Mouse (Mus musculus): ENCODE measurements around the gene Ubr4. TPM values are rescaled to one million over a fixed set of nuclear protein-coding genes. Genes with fewer than 3 reads are reported as not detected.

The Ubr4 gene
- 80.6 and 80.9 TPM in 2 replicates for polyA plus RNA-seq (2016; fragmentation: Nextera tagmentation; extraction: Ambion mirVana)

DNA sequence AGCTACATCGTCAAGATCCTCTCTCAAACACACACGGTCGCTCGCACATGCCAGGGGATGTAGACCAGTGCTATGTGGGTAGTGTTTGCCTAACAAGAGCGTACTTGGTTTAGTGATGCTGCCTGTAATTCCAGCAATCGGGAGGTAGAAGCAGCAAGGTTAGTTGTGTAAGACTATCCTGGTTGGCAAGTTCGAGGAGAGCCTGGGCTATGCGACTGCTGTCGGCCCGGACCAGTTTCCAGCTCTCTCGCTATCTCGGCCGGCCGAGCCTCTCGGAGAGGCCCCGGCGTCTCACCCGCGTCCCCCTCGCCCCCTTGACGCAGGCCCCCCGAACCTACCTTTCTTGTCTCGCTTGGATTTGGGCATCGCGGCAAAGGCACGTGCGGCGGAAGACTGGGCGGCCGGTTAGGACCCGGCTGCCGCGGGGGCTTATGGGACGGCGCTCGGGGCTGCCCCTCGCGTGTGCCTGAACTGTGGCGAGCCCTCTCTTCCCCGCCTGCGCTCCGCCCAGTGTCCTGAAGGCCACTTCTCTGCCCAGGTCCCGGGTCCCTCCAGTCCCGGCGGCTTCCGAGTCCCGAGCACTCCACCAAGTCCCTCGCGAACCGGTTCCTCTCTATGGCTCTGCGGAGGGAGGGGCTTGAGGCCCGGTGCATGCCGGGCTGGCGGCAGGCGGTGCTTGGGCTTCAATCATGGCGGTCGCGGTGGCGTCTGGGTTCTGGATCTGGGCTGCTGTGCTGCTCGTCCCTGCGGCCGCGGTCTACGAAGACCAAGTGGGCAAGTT is at the start of gene Ubr4, which contains the start of the genes Mrto4 and Emc1:
Gene Ubr4, plus strand, starts transcription at position 679 of the 781 bp plus-strand sequence.
Gene Mrto4, minus strand, starts transcription at position 646 of the 781 bp plus-strand sequence.
Gene Emc1, plus strand, starts transcription at position 657 of the 781 bp plus-strand sequence.
- H3K27ac ChIP-seq (replicated peaks): peak within 1 kb of the TSS; percentile 96
- peak within 1 kb of the TSS; percentile 83 for H3K4me2 ChIP-seq (replicated peaks)
- no peaks in the 10 kb centered on the region for H3K27me3 ChIP-seq
- peak within 1 kb of the TSS; percentile 86 for H3K9ac ChIP-seq (replicated peaks)
- ATAC-seq (ENCODE audit: low FRiP score, low read depth): peak; percentile 96
- under 1% methylated on average over 64 of the region's 64 CpGs for WGBS
- H3K9me3 ChIP-seq: no peaks in the 10 kb centered on the region
- peak within 1 kb of the TSS; percentile 83 for H3K4me3 ChIP-seq
- H3K36me3 ChIP-seq: peaks cover 55% of the 10 kb centered on the region
- H3K4me1 ChIP-seq: peaks cover 19% of the 10 kb centered on the region

DNA sequence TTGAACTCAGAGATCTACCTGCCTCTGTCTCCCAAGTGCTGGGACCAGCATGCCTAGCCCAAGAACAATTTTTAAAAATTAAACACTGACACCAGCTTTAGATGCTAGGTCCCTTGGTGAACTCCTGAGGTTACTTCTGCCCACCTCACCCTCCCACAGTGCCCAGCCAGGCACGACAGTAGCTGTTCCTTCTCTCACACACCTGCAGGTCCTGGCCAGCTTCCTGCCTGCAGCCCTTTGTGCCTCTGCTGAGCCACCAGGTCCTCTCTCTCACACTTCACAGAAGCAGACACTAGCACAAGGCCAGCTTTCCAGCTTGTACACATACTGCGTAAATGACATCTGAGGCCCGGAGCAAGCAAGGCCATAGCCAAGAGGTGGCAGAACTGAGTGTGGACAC is 46.9 kb upstream of the Ubr4 start:
- H3K27me3 ChIP-seq: 0 out of 2 replicates have a peak, but pooled peaks cover 8% of the 10 kb centered on the region
- H3K27ac ChIP-seq (replicated peaks): no peak overlapping the region
- H3K4me2 ChIP-seq (replicated peaks): no peak overlapping the region
- WGBS: 94% methylated on average over 3 of the region's 3 CpGs
- H3K36me3 ChIP-seq: peaks cover 8% of the 10 kb centered on the region; the same call in 1 of the 2 replicates
- H3K4me3 ChIP-seq: no peak overlapping the region
- ATAC-seq (ENCODE audit: low FRiP score, low read depth): no peak
- no peak overlapping the region for H3K9ac ChIP-seq (replicated peaks)
- peaks cover 5% of the 10 kb centered on the region for H3K4me1 ChIP-seq
- no peaks in the 10 kb centered on the region for H3K9me3 ChIP-seq

DNA sequence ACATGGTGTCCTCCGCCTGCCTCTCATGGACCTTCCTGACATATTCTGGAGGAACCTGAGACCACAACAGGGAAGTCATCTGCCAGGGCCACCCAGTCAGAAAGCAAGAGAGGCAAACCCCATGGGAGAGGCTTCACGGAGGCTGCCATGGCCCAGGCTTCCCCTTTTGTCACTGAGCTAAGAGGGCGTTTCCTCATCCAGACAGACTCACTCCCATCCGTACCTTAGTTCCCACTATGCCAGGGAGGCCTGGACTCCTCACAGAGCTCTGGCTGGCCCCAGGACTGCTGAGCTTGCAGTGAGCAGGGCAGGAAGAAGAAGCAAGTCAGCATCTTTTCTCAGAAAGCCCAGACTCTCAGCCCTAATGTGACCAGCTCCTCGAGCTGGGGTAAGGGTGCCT is 44.5 kb upstream of the Ubr4 start:
- Histone ChIP-seq H3K4me1 (peaks cover 18% of the 10 kb centered on the region), H3K9ac (replicated peaks) (0 out of 2 replicates have a peak overlapping the region, but pooled peaks have one; percentile 4), H3K27ac (replicated peaks) (no peak overlapping the region), H3K4me3 (no peak overlapping the region), H3K27me3 (peaks cover 18% of the 10 kb centered on the region; the same call in 1 of the 2 replicates), H3K4me2 (replicated peaks) (no peak overlapping the region), H3K36me3 (no peaks in the 10 kb centered on the region), H3K9me3 (no peaks in the 10 kb centered on the region)
- 88% methylated on average over 5 of the region's 5 CpGs for WGBS
- no peak for ATAC-seq (ENCODE audit: low FRiP score, low read depth)

DNA sequence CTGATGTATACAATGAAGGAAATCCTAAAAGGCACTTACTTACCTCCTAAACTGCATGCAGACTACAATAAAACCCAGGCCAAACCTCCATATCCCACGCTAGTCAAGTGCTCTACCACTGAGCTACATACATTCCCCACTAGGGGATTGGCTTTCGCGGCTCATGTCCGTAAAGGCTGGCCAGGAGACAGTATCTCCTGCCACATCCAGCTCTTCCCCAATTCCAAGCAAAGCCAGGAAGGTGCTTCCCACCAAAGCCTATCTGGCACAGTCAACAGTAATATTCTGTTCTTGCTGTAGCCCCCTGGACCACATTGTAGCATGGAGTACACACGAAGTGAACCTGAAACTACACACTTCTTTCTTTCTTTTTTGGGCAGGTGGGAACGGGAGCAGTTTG is 42.8 kb upstream of the Ubr4 start:
- Histone ChIP-seq H3K4me3 (peak overlapping the region; percentile 88), H3K4me2 (replicated peaks) (peak overlapping the region; percentile 92), H3K4me1 (peaks cover 18% of the 10 kb centered on the region), H3K9ac (replicated peaks) (peak overlapping the region; percentile 88; the same call in 1 of the 2 replicates), H3K9me3 (no peaks in the 10 kb centered on the region), H3K36me3 (peaks cover 7% of the 10 kb centered on the region), H3K27ac (replicated peaks) (no peak overlapping the region), H3K27me3 (peaks cover 18% of the 10 kb centered on the region; the same call in 1 of the 2 replicates)
- no peak for ATAC-seq (ENCODE audit: low FRiP score, low read depth)
- 29% methylated on average over 6 of the region's 6 CpGs for WGBS

GRCm38 (mm10) chr4:139310171-139310898 is 42.1 kb upstream of the Ubr4 start, which contains the start of the genes Pqlc2 and Akr7a5:
Pqlc2 (minus strand) TSS chr4:139310708.
Akr7a5 (plus strand) TSS chr4:139310744.
- Histone ChIP-seq H3K27ac (replicated peaks) (peak within 1 kb of the TSS; percentile 50; the same call in 1 of the 2 replicates), H3K9ac (replicated peaks) (peak within 1 kb of the TSS; percentile 88), H3K27me3 (peaks cover 18% of the 10 kb centered on the region; the same call in 1 of the 2 replicates), H3K36me3 (peaks cover 14% of the 10 kb centered on the region), H3K4me3 (peak within 1 kb of the TSS; percentile 88), H3K4me1 (peaks cover 18% of the 10 kb centered on the region), H3K9me3 (no peaks in the 10 kb centered on the region), H3K4me2 (replicated peaks) (peak within 1 kb of the TSS; percentile 92)
- WGBS: under 1% methylated on average over 47 of the region's 63 CpGs
- ATAC-seq (ENCODE audit: low FRiP score, low read depth): peak; percentile 91

GRCm38 (mm10) chr4:139310899-139311701 is 41.3 kb upstream of the Ubr4 start:
- H3K4me3 ChIP-seq: peak overlapping the region; percentile 88
- H3K9ac ChIP-seq (replicated peaks): peak overlapping the region; percentile 88
- ATAC-seq (ENCODE audit: low FRiP score, low read depth): no peak; the same call in 1 of the 2 replicates
- WGBS: under 1% methylated on average over 51 of the region's 53 CpGs
- peak overlapping the region; percentile 50; the same call in 1 of the 2 replicates for H3K27ac ChIP-seq (replicated peaks)
- no peaks in the 10 kb centered on the region for H3K9me3 ChIP-seq
- H3K4me1 ChIP-seq: peaks cover 18% of the 10 kb centered on the region
- peak overlapping the region; percentile 92 for H3K4me2 ChIP-seq (replicated peaks)
- peaks cover 21% of the 10 kb centered on the region for H3K36me3 ChIP-seq
- peaks cover 18% of the 10 kb centered on the region; the same call in 1 of the 2 replicates for H3K27me3 ChIP-seq

- H3K9ac ChIP-seq (replicated peaks): peak overlapping the region; percentile 88
- peak overlapping the region; percentile 92 for H3K4me2 ChIP-seq (replicated peaks)
- no peak for ATAC-seq (ENCODE audit: low FRiP score, low read depth)
- WGBS: 26% methylated on average over 14 of the region's 14 CpGs
- H3K27me3 ChIP-seq: peaks cover 18% of the 10 kb centered on the region; the same call in 1 of the 2 replicates
- H3K36me3 ChIP-seq: peaks cover 24% of the 10 kb centered on the region
- H3K27ac ChIP-seq (replicated peaks): no peak overlapping the region
- no peaks in the 10 kb centered on the region for H3K9me3 ChIP-seq
- H3K4me1 ChIP-seq: peaks cover 18% of the 10 kb centered on the region
- peak overlapping the region; percentile 88 for H3K4me3 ChIP-seq
Observed at GRCm38 (mm10) chr4:139311707-139312106, 40.7 kb upstream of the Ubr4 start.

- Histone ChIP-seq H3K9ac (replicated peaks) (no peak overlapping the region), H3K4me3 (no peak overlapping the region), H3K36me3 (peaks cover 32% of the 10 kb centered on the region), H3K27ac (replicated peaks) (no peak overlapping the region), H3K9me3 (no peaks in the 10 kb centered on the region), H3K27me3 (peaks cover 18% of the 10 kb centered on the region; the same call in 1 of the 2 replicates), H3K4me1 (peaks cover 18% of the 10 kb centered on the region), H3K4me2 (replicated peaks) (no peak overlapping the region)
- 54% methylated on average over 4 of the region's 4 CpGs for WGBS
- ATAC-seq (ENCODE audit: low FRiP score, low read depth): no peak
Observed at GRCm38 (mm10) chr4:139312632-139313031, 39.8 kb upstream of the Ubr4 start.

DNA sequence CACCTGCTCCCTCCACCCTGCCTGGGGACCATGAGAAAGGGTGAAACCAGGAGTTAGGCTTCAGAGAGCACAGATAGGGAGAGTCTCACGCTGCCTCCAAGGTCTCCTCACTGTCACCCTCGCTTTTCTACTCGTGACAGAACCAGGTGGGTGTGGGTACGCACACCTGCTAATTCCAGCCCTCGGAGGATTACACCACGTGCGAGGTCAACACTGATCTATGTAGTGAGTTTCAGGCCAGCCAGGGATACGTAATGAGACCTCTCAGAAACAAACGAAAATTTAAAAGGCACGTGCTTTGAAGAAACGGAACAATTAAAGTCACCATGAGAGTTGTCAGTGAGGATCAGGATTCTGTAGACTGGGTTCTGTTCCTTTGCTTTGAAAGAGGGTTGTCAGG is 34.0 kb upstream of the Ubr4 start:
- H3K27me3 ChIP-seq: no peaks in the 10 kb centered on the region
- ATAC-seq (ENCODE audit: low FRiP score, low read depth): no peak
- no peak overlapping the region for H3K27ac ChIP-seq (replicated peaks)
- no peaks in the 10 kb centered on the region for H3K9me3 ChIP-seq
- peaks cover 51% of the 10 kb centered on the region for H3K36me3 ChIP-seq
- 93% methylated on average over 11 of the region's 11 CpGs for WGBS
- H3K4me2 ChIP-seq (replicated peaks): no peak overlapping the region
- no peaks in the 10 kb centered on the region for H3K4me1 ChIP-seq
- no peak overlapping the region for H3K4me3 ChIP-seq
- H3K9ac ChIP-seq (replicated peaks): no peak overlapping the region

GRCm38 (mm10) chr4:139319740-139320139 is 32.7 kb upstream of the Ubr4 start:
- WGBS: 92% methylated on average over 4 of the region's 4 CpGs
- no peak overlapping the region for H3K9ac ChIP-seq (replicated peaks)
- no peak overlapping the region for H3K4me2 ChIP-seq (replicated peaks)
- H3K4me3 ChIP-seq: no peak overlapping the region
- no peaks in the 10 kb centered on the region for H3K4me1 ChIP-seq
- no peaks in the 10 kb centered on the region for H3K27me3 ChIP-seq
- H3K36me3 ChIP-seq: peaks cover 43% of the 10 kb centered on the region
- H3K9me3 ChIP-seq: no peaks in the 10 kb centered on the region
- ATAC-seq (ENCODE audit: low FRiP score, low read depth): no peak
- no peak overlapping the region for H3K27ac ChIP-seq (replicated peaks)

DNA sequence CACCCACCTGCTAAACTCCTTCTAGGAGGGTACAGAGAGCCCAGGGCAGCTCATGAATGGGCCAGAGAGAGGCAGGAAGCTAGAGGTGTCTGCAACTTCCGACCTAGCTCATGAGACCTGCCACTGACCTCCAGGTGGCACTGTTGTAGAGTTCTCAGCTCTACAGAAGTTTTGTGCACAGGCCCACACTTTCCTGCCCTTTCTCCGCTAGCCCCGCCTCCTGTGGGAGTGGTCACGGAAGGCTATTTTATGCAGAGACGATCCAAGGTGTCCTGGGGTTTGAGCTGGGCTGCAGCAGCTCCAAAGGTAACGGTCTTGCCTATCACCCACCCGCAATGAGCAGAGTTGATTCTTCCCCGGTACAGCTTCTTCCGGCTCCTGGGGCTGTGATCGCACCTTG is 21.8 kb upstream of the Ubr4 start:
- peak overlapping the region; percentile 33; the same call in 1 of the 2 replicates for H3K4me2 ChIP-seq (replicated peaks)
- no peak overlapping the region for H3K9ac ChIP-seq (replicated peaks)
- H3K9me3 ChIP-seq: no peaks in the 10 kb centered on the region
- no peaks in the 10 kb centered on the region for H3K4me1 ChIP-seq
- peaks cover 19% of the 10 kb centered on the region; the same call in 1 of the 2 replicates for H3K27me3 ChIP-seq
- WGBS: 7% methylated on average over 10 of the region's 10 CpGs
- H3K36me3 ChIP-seq: no peaks in the 10 kb centered on the region
- ATAC-seq (ENCODE audit: low FRiP score, low read depth): no peak
- no peak overlapping the region for H3K27ac ChIP-seq (replicated peaks)
- peak overlapping the region; percentile 17 for H3K4me3 ChIP-seq
